Mouse (Mus musculus) MEL (cell line): ENCODE measurements around the gene Hacd3. TPM values are rescaled to one million over a fixed set of nuclear protein-coding genes. Genes with fewer than 3 reads are reported as not detected.

Experiments used
- DNase-seq: peaks from one replicate; pipeline ENCODE4 v3.0.0; 2011; ENCODE audit warnings: low read depth, low spot score
- H3K27ac ChIP-seq: 2 replicates; pipeline ENCODE4 v1.5.1; 2012; ENCODE audit warnings: low read depth, mild to moderate bottlenecking, control low read depth, low read length, moderate library complexity; ENCODE audit not compliant: control insufficient read depth
- H3K27me3 ChIP-seq, 2 experiments: fragments of 150-350 bp in 1 of 2; sonication (generic) in 1 of 2; 2 replicates each; pipeline ENCODE4 v1.6.1; 2012; ENCODE audit warnings: low read length in 2 of 2, mild to moderate bottlenecking in 2 of 2, improper control_type of control experiment in 1 of 2, moderate library complexity in 1 of 2; ENCODE audit not compliant: insufficient read depth in 2 of 2, control insufficient read depth in 1 of 2
- H3K36me3 ChIP-seq, 2 experiments: 2 replicates each; pipeline ENCODE4 v1.6.1; 2012 to 2014; ENCODE audit warnings: low read length in 2 of 2, improper control_type of control experiment in 1 of 2, inconsistent platforms in 1 of 2, mild to moderate bottlenecking in 1 of 2; ENCODE audit not compliant: insufficient read depth in 2 of 2, control insufficient read depth in 1 of 2
- H3K4me1 ChIP-seq, 2 experiments: fragments of 150-350 bp in 1 of 2; sonication (generic) in 1 of 2; 2 replicates each; pipeline ENCODE4 v1.6.1; 2012; ENCODE audit warnings: low read length in 2 of 2, improper control_type of control experiment in 1 of 2, mild to moderate bottlenecking in 1 of 2; ENCODE audit not compliant: insufficient read depth in 2 of 2, control insufficient read depth in 1 of 2
- H3K4me3 ChIP-seq, 2 experiments: fragments of 150-350 bp in 1 of 2; sonication (generic) in 1 of 2; 2 replicates each; pipeline ENCODE4 v1.5.1; 2012; ENCODE audit warnings: low read depth in 2 of 2, low read length in 2 of 2, mild to moderate bottlenecking in 2 of 2, moderate library complexity in 2 of 2, control low read depth in 1 of 2, improper control_type of control experiment in 1 of 2; ENCODE audit not compliant: control insufficient read depth in 1 of 2, insufficient read depth in 1 of 2
- H3K79me2 ChIP-seq: 2 replicates; pipeline ENCODE4 v1.6.1; 2012; ENCODE audit warnings: mild to moderate bottlenecking, low read length, moderate library complexity; ENCODE audit not compliant: control insufficient read depth, poor library complexity, insufficient read depth
- H3K9ac ChIP-seq: 2 replicates; pipeline ENCODE4 v1.6.1; 2012; ENCODE audit warnings: low read depth, mild to moderate bottlenecking, control low read depth, low read length, moderate library complexity; ENCODE audit not compliant: control insufficient read depth, poor library complexity, severe bottlenecking
- H3K9me3 ChIP-seq: fragments of 150-350 bp; sonication (generic); replicated peaks from 2 replicates; pipeline ENCODE4 v1.6.1; 2012; ENCODE audit warnings: mild to moderate bottlenecking, low read length, improper control_type of control experiment, moderate library complexity; ENCODE audit not compliant: insufficient read depth
- CHD1 ChIP-seq: IDR thresholded peaks from 2 replicates; pipeline ENCODE4 v1.6.1; 2012; ENCODE audit warnings: low read depth, mild to moderate bottlenecking, inconsistent platforms, low read length, improper control_type of control experiment
- CTCF ChIP-seq, 3 experiments: IDR thresholded peaks in 2 of 3; conservative IDR thresholded peaks in 1 of 3; 2 replicates each; pipeline ENCODE4 v1.5.1; 2011 to 2012; ENCODE audit warnings: low read length in 3 of 3, low read depth in 2 of 3, mild to moderate bottlenecking in 2 of 3, improper control_type of control experiment in 1 of 3, inconsistent platforms in 1 of 3, mixed read lengths in 1 of 3, moderate library complexity in 1 of 3; ENCODE audit not compliant: control insufficient read depth in 1 of 3, insufficient read depth in 1 of 3, poor library complexity in 1 of 3, severe bottlenecking in 1 of 3
- ETS1 ChIP-seq: IDR thresholded peaks from 2 replicates; pipeline ENCODE4 v1.6.1; 2012; ENCODE audit warnings: low read depth, mild to moderate bottlenecking, inconsistent platforms, low read length, improper control_type of control experiment, moderate library complexity
- GATA1 ChIP-seq: IDR thresholded peaks from 2 replicates; pipeline ENCODE4 v1.6.1; 2011; ENCODE audit warnings: low read depth, low read length, improper control_type of control experiment
- JUND ChIP-seq: IDR thresholded peaks from 2 replicates; pipeline ENCODE4 v1.6.1; 2011; ENCODE audit warnings: low read depth, mild to moderate bottlenecking, improper control_type of control experiment, low read length
- MYB ChIP-seq: IDR thresholded peaks from 2 replicates; pipeline ENCODE4 v1.6.1; 2011; ENCODE audit warnings: mild to moderate bottlenecking, low read depth, low read length, improper control_type of control experiment
- POLR2A ChIP-seq, 2 experiments: IDR thresholded peaks; 2 replicates each; pipeline ENCODE4 v1.6.1; 2011 to 2012; ENCODE audit warnings: low read length in 2 of 2, mild to moderate bottlenecking in 2 of 2, control low read depth in 1 of 2, improper control_type of control experiment in 1 of 2, low read depth in 1 of 2, moderate library complexity in 1 of 2; ENCODE audit not compliant: control insufficient read depth in 1 of 2, insufficient read depth in 1 of 2, poor library complexity in 1 of 2
- POLR2AphosphoS2 ChIP-seq: IDR thresholded peaks from 2 replicates; pipeline ENCODE4 v1.6.1; 2011; ENCODE audit warnings: low read length, improper control_type of control experiment
- RAD21 ChIP-seq: IDR thresholded peaks from 2 replicates; pipeline ENCODE4 v1.6.1; 2011; ENCODE audit warnings: mild to moderate bottlenecking, low read depth, low read length, improper control_type of control experiment
- RCOR1 ChIP-seq: IDR thresholded peaks from 2 replicates; pipeline ENCODE4 v1.6.1; 2012; ENCODE audit warnings: low read depth, mild to moderate bottlenecking, inconsistent platforms, low read length, improper control_type of control experiment
- SMC3 ChIP-seq: IDR thresholded peaks from 2 replicates; pipeline ENCODE4 v1.6.1; 2011; ENCODE audit warnings: low read depth, low read length, improper control_type of control experiment
- TBP ChIP-seq: IDR thresholded peaks from 2 replicates; pipeline ENCODE4 v1.8.0; 2011; ENCODE audit warnings: low read depth, low read length, improper control_type of control experiment
- TCF12 ChIP-seq: IDR thresholded peaks from 2 replicates; pipeline ENCODE4 v1.6.1; 2014; ENCODE audit warnings: low read depth, mild to moderate bottlenecking, inconsistent platforms, low read length, improper control_type of control experiment, moderate library complexity
- USF2 ChIP-seq, 2 experiments: IDR thresholded peaks; 2 replicates each; pipeline ENCODE4 v1.6.1; 2011 to 2012; ENCODE audit warnings: improper control_type of control experiment in 2 of 2, low read length in 2 of 2, borderline replicate concordance in 1 of 2, inconsistent platforms in 1 of 2, low read depth in 1 of 2, mild to moderate bottlenecking in 1 of 2; ENCODE audit not compliant: insufficient read depth in 1 of 2
- ZKSCAN1 ChIP-seq: IDR thresholded peaks from 2 replicates; pipeline ENCODE4 v1.6.1; 2012; ENCODE audit warnings: low read depth, mild to moderate bottlenecking, inconsistent platforms, low read length, improper control_type of control experiment, moderate library complexity
- ZNF384 ChIP-seq: IDR thresholded peaks from 2 replicates; pipeline ENCODE4 v1.6.1; 2012; ENCODE audit warnings: low read depth, mild to moderate bottlenecking, inconsistent platforms, low read length, improper control_type of control experiment
- polyA plus RNA-seq, 2 experiments: library from polyadenylated mRNA; stranded (reverse) in 1 of 2; unstranded in 1 of 2; fragments of >175 nt in 1 of 2; fragments of >200 nt in 1 of 2; gene quantifications; 2 replicates each; pipeline versions ENCODE4 v1.2.1 to v1.2.4; 2012; ENCODE audit warnings: low replicate concordance in 2 of 2, low read depth in 1 of 2; ENCODE audit not compliant: insufficient read length in 2 of 2, insufficient read depth in 1 of 2, missing spikeins in 1 of 2
- total RNA-seq: library from RNA; depleted of rRNA; stranded (reverse); fragments of 300-350 nt; gene quantifications from 2 replicates; pipeline ENCODE4 v1.2.3, GENCODE M21; 2012

Hacd3 gene
- total and polyA plus RNA-seq, 3 experiments: 47.3 to 340 (median 57.9) TPM

DNA sequence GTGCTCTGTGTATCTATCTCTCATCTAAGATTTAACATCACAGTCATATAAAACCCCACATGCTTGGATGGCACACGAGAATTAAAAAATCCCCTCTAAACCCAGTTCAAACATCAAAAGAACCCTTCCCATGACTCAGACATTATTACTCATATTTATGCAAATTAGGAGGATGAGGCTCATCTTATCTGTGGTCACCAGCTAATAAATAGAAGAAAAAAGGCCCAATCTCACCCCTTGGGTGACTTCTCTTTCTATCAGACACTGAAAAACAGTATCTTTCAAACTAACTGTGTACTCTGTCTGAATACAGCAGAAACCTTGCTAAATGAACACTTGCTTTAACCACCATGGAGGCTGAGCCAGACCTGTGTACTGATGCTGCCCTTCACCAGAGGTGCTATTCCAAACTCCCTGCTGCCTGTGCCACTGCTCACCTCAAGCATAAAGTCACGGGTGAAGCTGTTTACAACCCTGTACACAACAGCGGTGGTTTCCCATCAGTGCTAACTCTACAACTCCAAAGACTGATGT lies 2.8 kb downstream of the Hacd3 start (continued):
- TF ChIP-seq ZNF384 (peak; percentile 32; the same call in 1 of the 2 replicates), TBP (peak; percentile 85)

DNA sequence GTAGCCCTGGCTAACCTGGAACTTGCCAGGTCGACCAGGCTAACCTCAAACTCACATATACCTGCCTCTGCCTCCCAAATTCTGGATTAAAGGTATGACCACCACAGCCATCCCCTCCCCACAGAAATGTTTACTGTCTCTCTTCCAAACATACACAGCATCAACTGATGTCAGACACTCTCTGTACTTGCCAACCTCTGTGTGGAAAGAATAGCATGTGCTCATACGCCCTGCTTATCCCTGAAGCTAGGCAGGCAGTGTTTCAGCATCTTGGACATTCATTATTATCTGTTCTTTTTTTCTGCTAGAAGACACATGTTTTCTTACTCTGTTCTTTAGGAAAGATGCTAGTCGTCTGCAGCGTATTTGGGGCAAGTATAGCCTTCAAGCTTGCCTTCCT lies 3.6 kb downstream of the Hacd3 start:
- Histone ChIP-seq H3K27me3 (no peaks in the 10 kb centered on the region), H3K27ac (peak overlapping the region; percentile 12; the same call in 1 of the 2 replicates), H3K4me3 (no peak overlapping the region), H3K4me1 (peaks cover 26 to 43% of the 10 kb centered on the region in 2 experiments)
- DNase-seq: no peak
- TF ChIP-seq ZKSCAN1 (no peak), SMC3 (no peak)
- TF ChIP-seq, all 39 proteins: peak for 0
- H3K36me3 ChIP-seq: peaks cover 0 to 52% of the 10 kb centered on the region in 2 experiments; a peak in 2 of 4 replicates
- no peak overlapping the region for H3K9ac ChIP-seq
- H3K9me3 ChIP-seq: no peaks in the 10 kb centered on the region
- H3K79me2 ChIP-seq: peaks cover 58% of the 10 kb centered on the region

DNA sequence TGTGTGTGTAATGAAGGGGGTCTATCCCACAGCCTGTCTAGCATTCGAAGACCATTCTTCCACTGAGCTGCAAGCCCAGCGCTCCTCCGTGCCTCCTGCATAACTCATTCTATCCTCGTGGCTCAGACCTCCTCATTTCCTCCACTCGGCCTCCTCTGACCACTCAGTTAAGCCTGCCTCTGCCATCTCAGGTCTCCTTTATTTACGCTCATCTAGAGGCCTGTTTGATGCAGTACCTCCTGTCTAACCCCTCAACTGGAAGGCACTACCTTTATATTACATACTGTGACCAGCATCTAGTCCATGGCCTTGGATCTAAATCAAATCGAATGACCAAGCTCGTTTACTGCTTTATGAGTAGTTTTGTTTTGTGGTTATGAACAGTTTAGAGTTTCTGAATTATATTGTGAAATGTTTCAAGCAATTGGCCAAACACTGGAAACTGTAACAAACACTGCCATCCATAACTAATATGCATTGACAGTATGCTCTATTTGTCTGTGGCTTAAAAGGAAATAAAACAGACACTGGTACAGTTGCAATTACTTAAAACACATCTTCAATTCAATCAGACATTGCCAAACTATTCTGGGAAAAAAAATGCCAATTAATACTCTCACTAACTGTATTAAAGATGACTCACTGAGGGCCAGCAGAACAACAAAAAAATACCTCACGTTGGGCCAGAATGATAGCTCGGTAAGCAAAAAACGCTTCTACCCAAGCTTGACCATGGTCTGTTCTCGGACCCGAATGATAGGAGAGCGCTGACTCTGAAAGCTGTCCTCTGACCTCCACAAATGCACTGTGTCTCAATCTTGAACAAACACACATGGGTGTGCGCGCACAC lies 4.3 kb downstream of the Hacd3 start:
- peaks cover 22 to 38% of the 10 kb centered on the region in 2 experiments for H3K4me1 ChIP-seq

More for the DNA sequence above, 4.3 kb downstream of the Hacd3 start:
- Histone ChIP-seq H3K27ac (no peak overlapping the region), H3K36me3 (peaks cover 0 to 45% of the 10 kb centered on the region in 2 experiments; a peak in 2 of 4 replicates), H3K9me3 (no peaks in the 10 kb centered on the region), H3K27me3 (no peaks in the 10 kb centered on the region), H3K4me3 (no peak overlapping the region), H3K79me2 (peaks cover 59% of the 10 kb centered on the region), H3K9ac (no peak overlapping the region)
- no peak for TF ChIP-seq MYB
- TF ChIP-seq TCF12: no peak
- no peak for TF ChIP-seq JUND
- no peak for TF ChIP-seq RAD21
- no peak for TF ChIP-seq USF2 (IDR thresholded peaks at IDR 0.05; ENCODE audit: borderline replicate concordance in 1 of 2, insufficient read depth in 1 of 2, low read depth in 1 of 2, low read length in 2 of 2)
- no peak for TF ChIP-seq GATA1
- no peak for TF ChIP-seq POLR2A (IDR thresholded peaks at IDR 0.05; ENCODE audit: control insufficient read depth in 1 of 2, insufficient read depth in 1 of 2, low read depth in 1 of 2, low read length in 2 of 2, poor library complexity in 1 of 2)
- no peak for TF ChIP-seq CTCF (IDR thresholded peaks at IDR 0.05 in 2 of 3, conservative IDR thresholded peaks at IDR 0.05 in 1 of 3; ENCODE audit: control insufficient read depth in 1 of 3, insufficient read depth in 1 of 3, low read depth in 2 of 3, low read length in 3 of 3, poor library complexity in 1 of 3, severe bottlenecking in 1 of 3)
- no peak for TF ChIP-seq POLR2AphosphoS2
- no peak for TF ChIP-seq CHD1
- TF ChIP-seq ETS1: no peak
- TF ChIP-seq RCOR1: no peak
- no peak for TF ChIP-seq SMC3
- DNase-seq: no peak
